Mouse (Mus musculus) adrenal gland, adult 10 weeks (tissue): ENCODE results near the gene Laptm4a. TPM values are rescaled to one million over a fixed set of nuclear protein-coding genes. Genes with fewer than 3 reads are reported as not detected.

Source experiments
- polyA plus RNA-seq: library from polyadenylated mRNA; stranded (reverse); fragments of 350-450 nt; fragmentation: Illumina TruSeq; extraction: RNeasy Lipid Tissue Mini Kit (QIAGEN cat#74804); gene quantifications from one replicate; pipeline ENCODE4 v1.2.3, GENCODE M21; 2014; ENCODE audit warnings: low read depth, low replicate concordance

The Laptm4a gene
- polyA plus RNA-seq: 1,512 TPM

GRCm38 (mm10) chr12:8921394-8922368 lies at the start of gene Laptm4a:
TSS of gene Laptm4a (plus strand) at chr12:8921664.

DNA sequence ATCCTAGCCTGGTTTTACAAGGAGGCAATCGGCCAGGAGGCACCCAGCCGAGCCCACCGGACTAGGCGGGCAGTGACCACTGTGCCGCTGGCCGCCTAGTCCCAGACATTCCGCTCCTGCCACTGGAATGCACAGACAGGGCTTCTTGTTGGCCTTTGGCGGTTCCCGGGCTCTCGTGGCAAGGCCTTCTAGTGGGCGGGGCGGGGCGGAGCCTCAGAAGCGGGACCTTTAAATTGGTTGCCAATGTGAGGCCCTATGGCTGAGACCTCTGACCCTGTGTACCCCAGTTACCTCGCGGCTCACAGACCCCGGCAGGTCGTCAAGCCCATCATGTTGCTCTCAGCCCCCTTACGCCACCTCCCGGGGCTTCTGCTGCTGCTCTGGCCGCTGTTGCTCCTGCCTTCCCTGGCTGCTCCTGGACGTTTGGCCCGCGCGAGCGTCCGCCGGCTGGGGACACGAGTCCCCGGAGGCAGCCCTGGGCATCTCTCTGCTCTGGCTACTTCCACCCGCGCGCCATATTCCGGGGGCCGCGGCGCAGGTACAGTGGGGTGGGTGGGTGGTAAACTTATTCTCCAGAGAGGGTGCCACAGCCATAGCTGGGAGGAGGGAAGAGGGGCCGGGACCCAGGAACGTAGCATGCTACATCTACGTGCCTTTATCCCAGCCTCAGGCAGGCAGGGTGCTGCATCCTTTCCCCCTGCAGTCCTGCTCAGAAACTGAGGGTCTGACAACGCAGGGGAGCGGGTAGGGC lies 26.4 kb downstream of the Laptm4a start, which contains the start of gene Matn3:
Gene Matn3 (plus strand): TSS at position 216 of the 751 bp plus-strand sequence.

GRCm38 (mm10) chr12:8973820-8974465 lies 52.5 kb downstream of the Laptm4a start, which contains the start of gene Wdr35:
TSS of gene Wdr35 (plus strand) at chr12:8973892.

Other genes with a start within 250 kb of the Laptm4a start
- gene Pum2, start 247.5 kb upstream of the Laptm4a start, polyA plus RNA-seq: 237 TPM
- 2.9 TPM for gene Sdc1, start 150.3 kb upstream of the Laptm4a start, polyA plus RNA-seq
- not detected for gene Matn3, start 26.3 kb downstream of the Laptm4a start, polyA plus RNA-seq
- gene Wdr35, start 52.2 kb downstream of the Laptm4a start, polyA plus RNA-seq: 18.5 TPM
- gene Ttc32, start 108.3 kb downstream of the Laptm4a start, polyA plus RNA-seq: 36.1 TPM